Mouse (Mus musculus) gastrocnemius, postnatal 10 days (tissue): ENCODE measurements around the gene Kansl1l. TPM values are rescaled to one million over a fixed set of nuclear protein-coding genes. Genes with fewer than 3 reads are reported as not detected.
"Not testable (repeated sequence)": the region's sequence is repeated elsewhere in the genome, so short reads cannot be mapped to it uniquely, and the experiment has no call there.

Source experiments
- DNase-seq: peaks from one replicate; pipeline ENCODE4 v3.0.0; 2021; ENCODE audit warnings: mixed read lengths
- total RNA-seq, 2 experiments: library from RNA; stranded (reverse); gene quantifications; 2 replicates each; pipeline ENCODE4 v1.2.3; 2021

Gene Kansl1l
- total RNA-seq, 2 experiments from 2014 or later = 20.0 to 21.4 TPM

GRCm38 (mm10) chr1:66700149-66700692 is 117.1 kb downstream of the Kansl1l start:
- no peak for DNase-seq

GRCm38 (mm10) chr1:66699630-66700029 is 117.7 kb downstream of the Kansl1l start:
- not testable (repeated sequence) for DNase-seq

GRCm38 (mm10) chr1:66695296-66695695 is 122.1 kb downstream of the Kansl1l start:
- no peak for DNase-seq

- DNase-seq = no peak
Measured at GRCm38 (mm10) chr1:66694266-66694665, 123.1 kb downstream of the Kansl1l start.

DNA sequence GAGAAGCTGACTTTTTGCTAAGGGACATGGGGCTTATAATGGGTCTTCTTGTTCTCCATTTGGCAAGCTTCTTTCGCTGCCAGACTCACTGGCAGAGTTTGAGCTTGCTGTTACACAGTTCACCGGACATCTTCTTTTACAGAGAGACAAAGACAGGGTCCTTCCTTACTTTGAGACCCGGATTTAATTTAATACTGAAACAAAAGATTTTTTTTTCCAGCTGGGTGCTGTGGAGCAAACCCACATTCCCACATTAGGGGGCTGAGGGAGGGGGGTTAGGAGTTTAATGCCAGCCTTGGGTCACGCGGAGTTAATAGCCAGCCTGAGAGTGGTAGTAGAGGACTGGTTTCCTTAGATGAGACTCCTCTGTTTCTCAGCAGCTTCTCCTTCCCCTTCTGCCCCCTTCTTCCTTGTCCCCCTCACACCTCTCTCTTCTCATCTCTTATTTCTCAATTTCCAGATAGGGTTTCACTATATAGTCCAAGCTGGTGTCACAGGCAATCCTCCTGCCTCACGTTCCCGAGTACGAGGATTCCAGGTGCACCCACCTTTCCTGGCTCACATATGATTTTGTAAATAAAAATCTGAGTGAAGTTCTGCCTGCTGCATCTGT is 124.5 kb downstream of the Kansl1l start:
- DNase-seq = no peak

- no peak for DNase-seq
Measured at GRCm38 (mm10) chr1:66692308-66692707, 125.1 kb downstream of the Kansl1l start.

DNA sequence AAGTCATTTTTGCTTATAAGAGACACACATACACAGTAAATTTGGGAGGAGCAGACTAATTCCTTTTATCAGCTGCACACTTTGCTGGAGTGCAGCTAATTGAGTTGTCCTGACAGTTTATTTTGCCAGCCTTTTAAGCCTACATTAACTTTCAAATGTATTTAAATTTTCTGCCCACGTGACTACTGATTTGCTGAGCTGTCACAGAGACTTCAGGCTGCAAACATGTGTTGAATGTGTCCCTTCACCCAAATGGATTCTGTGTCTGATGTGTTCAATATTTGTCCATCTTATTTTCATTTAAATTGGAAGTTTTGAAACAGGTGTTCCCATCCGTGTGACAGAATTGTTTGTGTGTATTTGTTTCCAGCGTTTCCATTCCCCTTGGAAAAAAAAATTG is 125.6 kb downstream of the Kansl1l start:
- no peak for DNase-seq

GRCm38 (mm10) chr1:66682974-66683373 is 134.4 kb downstream of the Kansl1l start:
- no peak for DNase-seq

DNA sequence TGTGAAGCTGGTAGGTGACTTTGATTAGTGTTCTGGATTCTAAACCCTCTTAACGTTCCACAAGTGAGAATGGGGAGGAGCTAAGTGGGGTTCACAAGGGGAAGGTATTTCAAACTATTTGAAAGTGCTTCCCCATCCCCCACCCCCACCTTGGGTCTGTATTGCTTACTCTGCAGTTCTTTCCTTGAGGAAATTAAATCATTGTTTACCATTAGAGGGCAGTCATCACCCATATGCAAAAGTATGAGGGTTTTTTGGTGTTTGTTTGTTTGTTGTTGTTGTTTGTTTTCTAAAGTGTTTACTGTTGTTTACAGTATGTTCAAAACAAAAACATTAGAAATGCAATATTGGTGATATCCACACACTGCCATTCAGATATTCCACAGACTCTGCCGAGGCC is 138.7 kb downstream of the Kansl1l start:
- DNase-seq = no peak

GRCm38 (mm10) chr1:66677928-66678327 is 139.4 kb downstream of the Kansl1l start:
- no peak for DNase-seq

DNA sequence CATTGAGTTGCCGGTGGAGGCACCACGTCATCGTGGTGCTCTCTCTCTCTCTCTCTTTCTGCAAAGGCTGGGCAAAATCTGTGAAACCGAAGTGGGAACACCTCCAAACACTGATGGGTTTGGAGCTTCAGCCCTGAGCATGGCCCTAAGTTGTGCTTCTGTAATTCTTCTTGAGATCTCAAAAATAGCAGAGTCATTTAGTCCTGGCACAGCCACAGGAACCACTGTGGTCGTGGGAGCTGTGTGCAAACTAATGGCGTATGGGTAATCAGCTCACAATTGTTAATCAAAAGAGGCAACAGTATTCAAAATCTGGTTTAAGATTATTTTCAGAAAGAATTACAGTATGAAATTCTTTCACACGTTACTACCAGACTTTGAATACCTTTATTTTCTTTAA is 144.6 kb downstream of the Kansl1l start:
- DNase-seq = no peak

DNA sequence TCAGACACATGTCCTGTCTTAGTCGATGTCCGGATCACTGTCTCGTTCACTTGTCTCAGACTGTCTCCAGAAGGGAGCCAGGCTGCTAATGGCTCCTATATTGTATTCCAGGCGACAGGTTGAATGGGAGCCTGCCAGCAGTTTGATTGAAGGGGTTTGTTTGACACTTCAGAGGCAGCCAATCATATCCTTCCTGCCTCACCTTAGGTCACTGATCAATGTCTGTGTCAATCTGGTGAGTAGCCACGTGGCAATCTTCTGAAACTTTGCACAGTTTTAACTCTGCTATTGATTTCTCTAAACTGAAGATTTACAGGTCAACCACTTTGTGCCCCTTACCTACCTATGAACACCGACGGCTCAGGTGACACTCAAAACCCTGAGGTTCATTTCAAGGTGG is 145.9 kb downstream of the Kansl1l start:
- DNase-seq = no peak

Other genes with a start within 250 kb of the Kansl1l start
- gene Rpe, start 116.7 kb downstream of the Kansl1l start, total RNA-seq = 10 to 100 TPM; 10.2 to 13.4 TPM
- gene Acadl, start 45.7 kb upstream of the Kansl1l start, total RNA-seq = 100 to 1,000 TPM; 339 to 357 TPM
- gene Myl1, start 127.8 kb upstream of the Kansl1l start, total RNA-seq = over 10,000 TPM; 26,825 to 29,046 TPM
- gene Lancl1, start 221.3 kb upstream of the Kansl1l start, total RNA-seq = 10 to 100 TPM; 29.8 to 36.0 TPM